Mouse (Mus musculus): ENCODE measurements around the gene Acacb. TPM values are rescaled to one million over a fixed set of nuclear protein-coding genes. Genes with fewer than 3 reads are reported as not detected.

Gene Acacb
- total RNA-seq, 1 experiment = 10.5 TPM

DNA sequence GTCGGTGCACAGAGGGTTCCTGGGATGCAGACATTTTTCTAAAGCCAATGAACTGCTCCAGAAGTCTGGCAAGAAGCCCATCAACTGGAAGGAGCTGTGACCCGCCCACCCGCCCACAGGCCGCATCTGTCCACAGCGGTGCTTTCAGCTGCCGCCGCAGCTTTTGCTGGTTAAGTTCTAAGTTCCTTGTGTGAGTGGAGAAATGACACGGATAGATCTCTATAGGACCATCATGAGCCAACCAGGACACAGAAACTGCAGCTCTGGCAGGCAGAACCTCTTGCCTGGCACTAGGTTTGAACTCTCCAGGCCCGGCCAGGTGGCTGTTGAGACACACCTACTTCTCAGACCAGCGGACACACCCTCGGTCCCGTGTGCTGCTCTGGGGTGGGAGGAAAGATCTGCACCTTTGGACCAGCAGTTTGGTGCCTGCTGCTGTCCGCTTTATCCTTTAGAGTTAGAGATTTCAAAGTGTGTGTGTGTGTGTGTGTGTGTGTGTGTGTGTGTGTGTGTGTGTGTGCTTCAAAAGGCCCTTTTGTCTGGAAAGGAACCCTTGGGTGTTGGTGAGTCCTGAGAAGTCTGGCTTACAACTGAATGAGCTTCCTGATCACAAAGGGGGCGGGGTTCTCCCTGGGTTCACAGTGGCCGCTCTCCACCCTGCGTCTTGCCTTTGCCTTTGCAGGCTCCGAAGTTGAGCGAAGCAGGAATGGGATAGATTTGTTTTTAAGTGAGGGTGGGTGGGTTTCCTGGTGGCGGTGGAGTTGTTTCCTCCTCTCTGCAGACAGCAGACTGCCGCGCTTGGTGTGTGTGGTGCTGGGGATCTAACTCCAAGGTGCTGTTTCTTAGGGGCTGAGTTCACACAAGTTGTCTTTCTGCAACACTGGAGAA is 7.8 kb upstream of the Acacb start:
- in situ Hi-C loops (cut with MboI; ENCODE audit: low sequenced_read_pairs in 2 of 2, unreplicated experiment in 2 of 2) = no loop called here
- Histone ChIP-seq H3K4me1 (ENCODE audit: control insufficient read depth in 2 of 2, insufficient read depth in 2 of 2, low read length in 2 of 2, poor library complexity in 1 of 2) (peaks cover 0 to 30% of the 10 kb centered on the region in 2 experiments; a peak in 2 of 4 replicates), H3K9ac (ENCODE audit: insufficient read depth, low read depth, low read length, poor library complexity, severe bottlenecking) (no peak overlapping the region), H3K36me3 (ENCODE audit: control insufficient read depth, insufficient read depth, low read length, poor library complexity, severe bottlenecking) (peaks cover 58% of the 10 kb centered on the region), H3K27ac (ENCODE audit: insufficient read depth, low read depth, low read length, poor library complexity, severe bottlenecking) (no peak overlapping the region), H3K9me3 (ENCODE audit: control insufficient read depth, insufficient read depth, low read depth, low read length) (no peaks in the 10 kb centered on the region), H3K4me3 (ENCODE audit: insufficient read depth in 1 of 2, low read depth in 1 of 2, low read length in 2 of 2, poor library complexity in 1 of 2, severe bottlenecking in 1 of 2) (no peak overlapping the region)
- TF ChIP-seq CHD2 (IDR thresholded peaks at IDR 0.05; ENCODE audit: low read depth, low read length) (no peak), HCFC1 (IDR thresholded peaks at IDR 0.05; ENCODE audit: borderline replicate concordance, insufficient read depth, low read length) (no peak), ZNF384 (IDR thresholded peaks at IDR 0.05; ENCODE audit: low read depth, low read length) (no peak), MAFK (IDR thresholded peaks at IDR 0.05; ENCODE audit: insufficient read depth, low read depth, low read length) (no peak), ZC3H11A (IDR thresholded peaks at IDR 0.05; ENCODE audit: borderline replicate concordance, low read depth, low read length) (no peak)
- DNase-seq (ENCODE audit: low read depth, low spot score) = no peak

DNA sequence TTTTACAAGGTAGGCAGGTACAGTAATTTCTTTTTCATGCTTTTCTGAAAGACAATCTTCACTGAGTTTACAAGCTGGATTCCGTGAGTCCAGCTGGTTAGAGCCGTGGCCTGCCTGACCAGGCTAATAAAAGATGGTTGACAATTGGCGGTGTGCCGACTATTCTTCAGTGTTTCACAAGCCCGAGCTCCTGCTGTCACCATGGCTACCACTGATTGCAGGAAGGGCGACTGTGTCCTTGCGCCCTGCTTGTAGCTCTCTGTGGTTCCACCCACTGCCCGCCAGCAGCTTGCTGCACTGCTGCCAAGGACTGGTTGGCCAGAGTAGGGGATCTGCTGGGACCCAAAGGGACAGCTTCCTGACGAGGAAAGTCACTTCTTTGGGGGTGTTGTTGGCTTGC is 7.2 kb upstream of the Acacb start:
- H3K4me1 ChIP-seq (ENCODE audit: control insufficient read depth in 2 of 2, insufficient read depth in 2 of 2, low read length in 2 of 2, poor library complexity in 1 of 2) = peaks cover 0 to 34% of the 10 kb centered on the region in 2 experiments; a peak in 3 of 4 replicates
- in situ Hi-C loops (cut with MboI; ENCODE audit: low sequenced_read_pairs in 2 of 2, unreplicated experiment in 2 of 2) = no loop called here
- H3K36me3 ChIP-seq (ENCODE audit: control insufficient read depth, insufficient read depth, low read length, poor library complexity, severe bottlenecking) = peaks cover 57% of the 10 kb centered on the region
- DNase-seq (ENCODE audit: low read depth, low spot score) = no peak
- H3K27ac ChIP-seq (ENCODE audit: insufficient read depth, low read depth, low read length, poor library complexity, severe bottlenecking) = no peak overlapping the region
- no peak overlapping the region for H3K9ac ChIP-seq (ENCODE audit: insufficient read depth, low read depth, low read length, poor library complexity, severe bottlenecking)
- no peak overlapping the region for H3K4me3 ChIP-seq (ENCODE audit: insufficient read depth in 1 of 2, low read depth in 1 of 2, low read length in 2 of 2, poor library complexity in 1 of 2, severe bottlenecking in 1 of 2)
- TF ChIP-seq CHD2 (IDR thresholded peaks at IDR 0.05; ENCODE audit: low read depth, low read length) (no peak), ZC3H11A (IDR thresholded peaks at IDR 0.05; ENCODE audit: borderline replicate concordance, low read depth, low read length) (no peak), HCFC1 (IDR thresholded peaks at IDR 0.05; ENCODE audit: borderline replicate concordance, insufficient read depth, low read length) (no peak), MAFK (IDR thresholded peaks at IDR 0.05; ENCODE audit: insufficient read depth, low read depth, low read length) (no peak), ZNF384 (IDR thresholded peaks at IDR 0.05; ENCODE audit: low read depth, low read length) (no peak)
- H3K9me3 ChIP-seq (ENCODE audit: control insufficient read depth, insufficient read depth, low read depth, low read length) = no peaks in the 10 kb centered on the region

- Histone ChIP-seq H3K27ac (ENCODE audit: insufficient read depth, low read depth, low read length, poor library complexity, severe bottlenecking) (no peak overlapping the region), H3K9ac (ENCODE audit: insufficient read depth, low read depth, low read length, poor library complexity, severe bottlenecking) (no peak overlapping the region; the same call in 1 of the 2 replicates), H3K4me1 (ENCODE audit: control insufficient read depth in 2 of 2, insufficient read depth in 2 of 2, low read length in 2 of 2, poor library complexity in 1 of 2) (peaks cover 3 to 42% of the 10 kb centered on the region in 2 experiments; a peak in 3 of 4 replicates), H3K4me3 (ENCODE audit: insufficient read depth in 1 of 2, low read depth in 1 of 2, low read length in 2 of 2, poor library complexity in 1 of 2, severe bottlenecking in 1 of 2) (no peak overlapping the region), H3K36me3 (ENCODE audit: control insufficient read depth, insufficient read depth, low read length, poor library complexity, severe bottlenecking) (no peaks in the 10 kb centered on the region), H3K9me3 (ENCODE audit: control insufficient read depth, insufficient read depth, low read depth, low read length) (no peaks in the 10 kb centered on the region)
- DNase-seq (ENCODE audit: low read depth, low spot score) = no peak
- TF ChIP-seq ZC3H11A (IDR thresholded peaks at IDR 0.05; ENCODE audit: borderline replicate concordance, low read depth, low read length) (no peak), CHD2 (IDR thresholded peaks at IDR 0.05; ENCODE audit: low read depth, low read length) (no peak), ZNF384 (IDR thresholded peaks at IDR 0.05; ENCODE audit: low read depth, low read length) (no peak), MAFK (IDR thresholded peaks at IDR 0.05; ENCODE audit: insufficient read depth, low read depth, low read length) (no peak), HCFC1 (IDR thresholded peaks at IDR 0.05; ENCODE audit: borderline replicate concordance, insufficient read depth, low read length) (no peak)
- in situ Hi-C loops (cut with MboI; ENCODE audit: low sequenced_read_pairs in 2 of 2, unreplicated experiment in 2 of 2) = no loop called here
Observed at GRCm38 (mm10) chr5:114147043-114147972, 973 bp downstream of the Acacb start.

GRCm38 (mm10) chr5:114152359-114153092 is 6.2 kb downstream of the Acacb start:
- in situ Hi-C loops (cut with MboI; ENCODE audit: low sequenced_read_pairs in 2 of 2, unreplicated experiment in 2 of 2) = no loop called here
- Histone ChIP-seq H3K4me1 (ENCODE audit: control insufficient read depth in 2 of 2, insufficient read depth in 2 of 2, low read length in 2 of 2, poor library complexity in 1 of 2) (peaks cover 2 to 19% of the 10 kb centered on the region in 2 experiments; a peak in 2 of 4 replicates), H3K9ac (ENCODE audit: insufficient read depth, low read depth, low read length, poor library complexity, severe bottlenecking) (no peak overlapping the region)

More at GRCm38 (mm10) chr5:114152359-114153092, 6.2 kb downstream of the Acacb start:
- H3K9me3 ChIP-seq (ENCODE audit: control insufficient read depth, insufficient read depth, low read depth, low read length) = no peaks in the 10 kb centered on the region
- H3K27ac ChIP-seq (ENCODE audit: insufficient read depth, low read depth, low read length, poor library complexity, severe bottlenecking) = peak overlapping the region; percentile 56; the same call in 1 of the 2 replicates
- H3K4me3 ChIP-seq (ENCODE audit: insufficient read depth in 1 of 2, low read depth in 1 of 2, low read length in 2 of 2, poor library complexity in 1 of 2, severe bottlenecking in 1 of 2) = peak overlapping the region in 1 of 2 experiments; percentile 52; a peak in 3 of 4 replicates
- no peaks in the 10 kb centered on the region for H3K36me3 ChIP-seq (ENCODE audit: control insufficient read depth, insufficient read depth, low read length, poor library complexity, severe bottlenecking)
- no peak for TF ChIP-seq HCFC1 (IDR thresholded peaks at IDR 0.05; ENCODE audit: borderline replicate concordance, insufficient read depth, low read length)
- TF ChIP-seq MAFK (IDR thresholded peaks at IDR 0.05; ENCODE audit: insufficient read depth, low read depth, low read length) = no peak
- TF ChIP-seq ZC3H11A (IDR thresholded peaks at IDR 0.05; ENCODE audit: borderline replicate concordance, low read depth, low read length) = no peak
- TF ChIP-seq ZNF384 (IDR thresholded peaks at IDR 0.05; ENCODE audit: low read depth, low read length) = peak; percentile 87
- TF ChIP-seq CHD2 (IDR thresholded peaks at IDR 0.05; ENCODE audit: low read depth, low read length) = no peak
- DNase-seq (ENCODE audit: low read depth, low spot score) = no peak
